Comparison of ENCODE assay signal across 12 mouse cellular contexts in the genomic region with DNA sequence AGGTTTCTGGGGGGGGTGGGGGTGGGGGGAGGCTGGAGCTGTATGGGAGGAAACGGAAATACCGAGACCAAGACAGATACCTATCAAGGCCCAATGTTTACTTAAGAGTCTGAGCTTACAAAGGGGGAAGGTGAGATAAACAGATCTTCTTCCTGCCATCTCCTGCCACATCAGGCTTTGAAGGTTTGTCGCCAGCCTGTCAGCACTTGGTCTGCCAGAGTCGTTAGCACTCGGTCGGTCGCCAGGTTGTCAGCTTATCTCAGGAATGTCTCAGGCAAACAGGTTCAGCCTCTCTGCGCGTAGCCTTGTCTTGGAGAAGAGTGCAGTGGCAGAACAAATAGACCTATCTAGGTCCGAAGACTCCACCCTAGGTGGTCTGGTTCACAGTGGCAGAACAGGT. TPM values are rescaled to one million over a fixed set of nuclear protein-coding genes. Genes with fewer than 3 reads are reported as not detected.
DNase-seq lines count a peak whose midpoint lies in the region; ATAC-seq lines count a peak whose summit lies in the region.
"Had no signal": no experiment of that assay in that cellular context is flagged by ENCODE, and none has a peak within 500 bp of the region (broad histone marks: within the 10 kb centered on the region; RNA-seq: fewer than 3 reads in every experiment).

No protein-coding gene starts in this region.

- no peaks in the 10 kb centered on the region for H3K36me3 ChIP-seq in heart, embryonic 12.5 days
- H3K36me3 ChIP-seq in intestine, embryonic 16.5 days (ENCODE audit: control insufficient read depth, insufficient read depth, low read length): no peaks in the 10 kb centered on the region
- H3K36me3 ChIP-seq in limb, embryonic 10.5 days: no peaks in the 10 kb centered on the region
- H3K36me3 ChIP-seq: midbrain, embryonic 12.5 days had no signal

- no peaks in the 10 kb centered on the region for H3K9me3 ChIP-seq in heart, embryonic 12.5 days (replicated peaks)
- H3K9me3 ChIP-seq in intestine, embryonic 16.5 days (ENCODE audit: control insufficient read depth, low read length): no peaks in the 10 kb centered on the region
- H3K9me3 ChIP-seq in limb, embryonic 10.5 days (replicated peaks): no peaks in the 10 kb centered on the region
- H3K9me3 ChIP-seq: midbrain, embryonic 12.5 days had no signal

- 5% methylated on average over 10 of the region's 10 CpGs for WGBS in heart, embryonic 12.5 days
- WGBS in intestine, embryonic 16.5 days: 29% methylated on average over 10 of the region's 10 CpGs
- WGBS in limb, embryonic 10.5 days: 33% methylated on average over 10 of the region's 10 CpGs

- 0 out of 2 replicates have a peak overlapping the region, but pooled peaks have one; percentile 8 for H3K4me3 ChIP-seq in heart, embryonic 12.5 days
- H3K4me3 ChIP-seq in intestine, embryonic 16.5 days (ENCODE audit: low read length): peak overlapping the region; percentile 4; the same call in 1 of the 2 replicates
- H3K4me3 ChIP-seq in limb, embryonic 10.5 days: no peak overlapping the region
- H3K4me3 ChIP-seq: midbrain, embryonic 12.5 days had no signal

- H3K4me1 ChIP-seq in heart, embryonic 12.5 days (replicated peaks): peaks cover 15% of the 10 kb centered on the region
- H3K4me1 ChIP-seq in intestine, embryonic 16.5 days (ENCODE audit: control insufficient read depth, insufficient read depth, low read length): 0 out of 2 replicates have a peak, but pooled peaks cover 6% of the 10 kb centered on the region
- peaks cover 12% of the 10 kb centered on the region for H3K4me1 ChIP-seq in limb, embryonic 10.5 days

- H3K9ac ChIP-seq in heart, embryonic 12.5 days: no peak overlapping the region
- H3K9ac ChIP-seq in intestine, embryonic 16.5 days (ENCODE audit: low read depth, low read length): 0 out of 2 replicates have a peak overlapping the region, but pooled peaks have one; percentile 10
- H3K9ac ChIP-seq: midbrain, embryonic 12.5 days had no signal

- ATAC-seq in heart, embryonic 12.5 days (ENCODE audit: insufficient number of reproducible peaks, low FRiP score): no peak
- peak; percentile 75 for ATAC-seq in CD4-positive, CD25-positive, alpha-beta regulatory T cell, adult 4 months
- ATAC-seq in intestine, embryonic 16.5 days: no peak

- H3K27ac ChIP-seq in heart, embryonic 12.5 days (ENCODE audit: poor library complexity, severe bottlenecking): no peak overlapping the region
- H3K27ac ChIP-seq in intestine, embryonic 16.5 days (ENCODE audit: low read length): 0 out of 2 replicates have a peak overlapping the region, but pooled peaks have one; percentile 25
- no peak overlapping the region for H3K27ac ChIP-seq in limb, embryonic 10.5 days
- H3K27ac ChIP-seq: midbrain, embryonic 12.5 days had no signal

- peaks cover 10% of the 10 kb centered on the region for H3K27me3 ChIP-seq in heart, embryonic 12.5 days (replicated peaks)
- H3K27me3 ChIP-seq in intestine, embryonic 16.5 days (replicated peaks; ENCODE audit: control insufficient read depth, insufficient read depth, low read length): peaks cover 7% of the 10 kb centered on the region
- H3K27me3 ChIP-seq in limb, embryonic 10.5 days (ENCODE audit: low read depth, poor library complexity, severe bottlenecking): peaks cover 24% of the 10 kb centered on the region
- H3K27me3 ChIP-seq: CH12.LX had no signal

- DNase-seq in heart, postnatal 25 days (ENCODE audit: low spot score): no peak
- peak; percentile 37 to 58 for DNase-seq in lung, postnatal 4 days
- DNase-seq in limb, embryonic 10.5 days (ENCODE audit: low spot score): no peak
- no peak for DNase-seq in gastrocnemius, postnatal 4 days (ENCODE audit: low spot score in 2 of 2)
- DNase-seq in frontal cortex, adult 2 months (ENCODE audit: extremely low spot score in 1 of 2, low spot score in 1 of 2): no peak
- DNase-seq: kidney, adult 11 months had no signal

- H3K4me2 ChIP-seq in heart, embryonic 12.5 days: peak overlapping the region; percentile 52
- H3K4me2 ChIP-seq in intestine, embryonic 16.5 days (ENCODE audit: low read depth, low read length): peak overlapping the region; percentile 33
- H3K4me2 ChIP-seq: midbrain, embryonic 12.5 days had no signal

- intact Hi-C loops in heart, postnatal 25 days (cut with DNase I): no loop called here

RNA-seq across cellular contexts. Expression of gene Fcgr3, which starts 4.3 kb away (rescaled TPM):
- 3.8 and 4.5 TPM in 2 replicates for polyA plus RNA-seq in heart, embryonic 12.5 days (2016; fragmentation: Nextera tagmentation; extraction: Ambion mirVana)
- 10 to 100 TPM; 12.5 to 15.6 TPM for total RNA-seq in heart, postnatal 25 days (2021)
- polyA plus RNA-seq in CD4-positive, CD25-positive, alpha-beta regulatory T cell, adult 4 months (2017; shearing (Covaris generic)): not detected
- 15.3 and 15.9 TPM in 2 replicates for polyA plus RNA-seq in intestine, embryonic 16.5 days (2015; fragmentation: Nextera tagmentation; extraction: Ambion mirVana)
- 3.0 and 3.3 TPM in 2 replicates for polyA plus RNA-seq in limb, embryonic 10.5 days (2016; fragmentation: Nextera tagmentation; extraction: Ambion mirVana)
- total RNA-seq in gastrocnemius, postnatal 4 days (2021): 10 to 100 TPM; 15.7 to 16.8 TPM
- polyA plus RNA-seq in frontal cortex, adult 2 months (2012; rRNA removed): 14.6 and 21.5 TPM in 2 replicates

RNA-seq across cellular contexts. Expression of gene Fcgr4, which starts 41.7 kb away (rescaled TPM):
- 0.14 and 0.24 TPM in 2 replicates for polyA plus RNA-seq in heart, embryonic 12.5 days (2016; fragmentation: Nextera tagmentation; extraction: Ambion mirVana)
- total RNA-seq in heart, postnatal 25 days (2021): under 1 TPM; 0.34 to 0.52 TPM
- polyA plus RNA-seq in CD4-positive, CD25-positive, alpha-beta regulatory T cell, adult 4 months (2017; shearing (Covaris generic)): under 1 TPM in 1 of 2 experiments, not detected in 1; 0.26 TPM
- 1.4 and 1.8 TPM in 2 replicates for polyA plus RNA-seq in intestine, embryonic 16.5 days (2015; fragmentation: Nextera tagmentation; extraction: Ambion mirVana)
- 0.11 TPM in 1 of 2 replicates, not detected in the other for polyA plus RNA-seq in limb, embryonic 10.5 days (2016; fragmentation: Nextera tagmentation; extraction: Ambion mirVana)
- under 1 TPM; 0.37 to 0.62 TPM for total RNA-seq in gastrocnemius, postnatal 4 days (2021)
- 0.23 and 0.64 TPM in 2 replicates for polyA plus RNA-seq in frontal cortex, adult 2 months (2012; rRNA removed)
- total RNA-seq: gastrocnemius, adult 8-10 months had no signal

RNA-seq across cellular contexts. Expression of gene Cfap126, which starts 53.3 kb away (rescaled TPM):
- polyA plus RNA-seq in heart, embryonic 12.5 days (2016; fragmentation: Nextera tagmentation; extraction: Ambion mirVana): 2.9 and 3.5 TPM in 2 replicates
- 1 to 10 TPM in 1 of 2 experiments, under 1 TPM in 1; 0.34 to 1.1 TPM for total RNA-seq in heart, postnatal 25 days (2021)
- 1 to 10 TPM; 4.8 to 5.5 TPM for polyA plus RNA-seq in CD4-positive, CD25-positive, alpha-beta regulatory T cell, adult 4 months (2017; shearing (Covaris generic))
- polyA plus RNA-seq in intestine, embryonic 16.5 days (2015; fragmentation: Nextera tagmentation; extraction: Ambion mirVana): 1.6 and 2.1 TPM in 2 replicates
- 1.0 and 1.1 TPM in 2 replicates for polyA plus RNA-seq in limb, embryonic 10.5 days (2016; fragmentation: Nextera tagmentation; extraction: Ambion mirVana)
- 1 to 10 TPM in 1 of 2 experiments, not detected in 1; 1.2 TPM for total RNA-seq in gastrocnemius, postnatal 4 days (2021)
- 1.4 and 3.8 TPM in 2 replicates for polyA plus RNA-seq in frontal cortex, adult 2 months (2012; rRNA removed)

Comparison
In these comparisons a context has a peak if more than half of its experiments do, and no peak if none do; other contexts are left out.
1. DNase-seq: peak in lung, postnatal 4 days (2 of 2); none in heart, postnatal 25 days (single experiment), limb, embryonic 10.5 days (single experiment), gastrocnemius, postnatal 4 days (0 of 2) and frontal cortex, adult 2 months (0 of 2).